Mouse (Mus musculus) forebrain, embryonic 16.5 days (tissue): ENCODE results near the gene Hivep3. TPM values are rescaled to one million over a fixed set of nuclear protein-coding genes. Genes with fewer than 3 reads are reported as not detected.

ENCODE experiments used
- ATAC-seq: fragments of 200-750 bp; cut with Nextera tagmentation; 2 replicates; pipeline ENCODE4 v1.8.0; 2017; ENCODE audit warnings: mild to moderate bottlenecking, moderate library complexity
- H3K27ac ChIP-seq: fragments of 300-500 bp; sonication (generic); 2 replicates; pipeline ENCODE4 v1.5.1; 2014; ENCODE audit warnings: low read length, control low read depth
- H3K27me3 ChIP-seq: fragments of 300-500 bp; sonication (generic); replicated peaks from 2 replicates; pipeline ENCODE4 v1.6.1; 2014; ENCODE audit warnings: low read length; ENCODE audit not compliant: control insufficient read depth, insufficient read depth
- H3K36me3 ChIP-seq: fragments of 300-500 bp; sonication (generic); 2 replicates; pipeline ENCODE4 v1.6.1; 2014; ENCODE audit not compliant: control insufficient read depth, insufficient read depth
- H3K4me1 ChIP-seq: fragments of 300-500 bp; sonication (generic); replicated peaks from 2 replicates; pipeline ENCODE4 v1.6.1; 2014; ENCODE audit warnings: low read length; ENCODE audit not compliant: control insufficient read depth, insufficient read depth
- H3K4me2 ChIP-seq: fragments of 300-500 bp; sonication (generic); 2 replicates; pipeline ENCODE4 v1.6.1; 2014; ENCODE audit warnings: mild to moderate bottlenecking, low read length, control low read depth
- H3K4me3 ChIP-seq: fragments of 300-500 bp; sonication (generic); replicated peaks from 2 replicates; pipeline ENCODE4 v1.5.1; 2014; ENCODE audit warnings: mild to moderate bottlenecking, low read length, control low read depth
- H3K9ac ChIP-seq: fragments of 300-500 bp; sonication (generic); replicated peaks from 2 replicates; pipeline ENCODE4 v1.6.1; 2014; ENCODE audit warnings: low read depth, low read length, control low read depth
- H3K9me3 ChIP-seq: fragments of 300-500 bp; sonication (generic); 2 replicates; pipeline ENCODE4 v1.6.1; 2016; ENCODE audit warnings: low read length; ENCODE audit not compliant: control insufficient read depth
- WGBS: fragments of 180-500 bp; shearing (Covaris S2); extraction: QIAGEN DNeasy Blood & Tissue Kit; methylation state at CpG from one replicate; pipeline ENCODE4 v1.1.7; 2014; 5-methylcytosine and 5-hydroxymethylcytosine counted together
- polyA plus RNA-seq: library from polyadenylated mRNA; unstranded; fragments of >200 nt; fragmentation: Nextera tagmentation; extraction: Ambion mirVana; gene quantifications from 2 replicates; pipeline ENCODE4 v1.2.1, GENCODE M21; 2015

The Hivep3 gene
- polyA plus RNA-seq, 1 experiment from 2014 or later: 26.4 TPM

- H3K9me3 ChIP-seq: no peaks in the 10 kb centered on the region
- H3K9ac ChIP-seq: no peak overlapping the region
- no peaks in the 10 kb centered on the region for H3K27me3 ChIP-seq
- no peak overlapping the region for H3K4me2 ChIP-seq
- WGBS: 82% methylated on average over 6 of the region's 6 CpGs
- H3K27ac ChIP-seq: no peak overlapping the region
- H3K36me3 ChIP-seq: no peaks in the 10 kb centered on the region
- no peak for ATAC-seq
- H3K4me3 ChIP-seq: no peak overlapping the region
- peaks cover 9% of the 10 kb centered on the region; the same call in 1 of the 2 replicates for H3K4me1 ChIP-seq
Observed at GRCm38 (mm10) chr4:120124656-120125055, 391.1 kb downstream of the Hivep3 start.

GRCm38 (mm10) chr4:120126047-120126446 is 392.5 kb downstream of the Hivep3 start:
- WGBS: 71% methylated on average over 6 of the region's 6 CpGs
- Histone ChIP-seq H3K9ac (no peak overlapping the region), H3K9me3 (no peaks in the 10 kb centered on the region), H3K4me2 (no peak overlapping the region), H3K27me3 (no peaks in the 10 kb centered on the region), H3K36me3 (no peaks in the 10 kb centered on the region), H3K27ac (no peak overlapping the region), H3K4me1 (peaks cover 9% of the 10 kb centered on the region; the same call in 1 of the 2 replicates), H3K4me3 (no peak overlapping the region)
- no peak for ATAC-seq

GRCm38 (mm10) chr4:120127333-120127732 is 393.7 kb downstream of the Hivep3 start:
- H3K4me1 ChIP-seq: peaks cover 9% of the 10 kb centered on the region; the same call in 1 of the 2 replicates
- WGBS: 82% methylated on average over 3 of the region's 3 CpGs
- ATAC-seq: no peak
- H3K9ac ChIP-seq: no peak overlapping the region
- H3K9me3 ChIP-seq: no peaks in the 10 kb centered on the region
- no peak overlapping the region for H3K4me2 ChIP-seq
- H3K36me3 ChIP-seq: no peaks in the 10 kb centered on the region
- H3K27me3 ChIP-seq: no peaks in the 10 kb centered on the region
- H3K27ac ChIP-seq: no peak overlapping the region
- no peak overlapping the region for H3K4me3 ChIP-seq

GRCm38 (mm10) chr4:120128033-120128432 is 394.4 kb downstream of the Hivep3 start:
- no peaks in the 10 kb centered on the region for H3K27me3 ChIP-seq
- no peak overlapping the region for H3K27ac ChIP-seq
- H3K4me2 ChIP-seq: no peak overlapping the region
- H3K4me3 ChIP-seq: no peak overlapping the region
- peaks cover 9% of the 10 kb centered on the region; the same call in 1 of the 2 replicates for H3K4me1 ChIP-seq
- H3K9me3 ChIP-seq: no peaks in the 10 kb centered on the region
- no peak overlapping the region for H3K9ac ChIP-seq
- 57% methylated on average over 4 of the region's 4 CpGs for WGBS
- ATAC-seq: 0 out of 2 replicates have a peak, but pooled peaks have one; percentile 22
- H3K36me3 ChIP-seq: no peaks in the 10 kb centered on the region

GRCm38 (mm10) chr4:120129233-120129885 is 395.8 kb downstream of the Hivep3 start:
- no peaks in the 10 kb centered on the region for H3K27me3 ChIP-seq
- no peak overlapping the region for H3K9ac ChIP-seq
- no peak overlapping the region for H3K4me3 ChIP-seq
- H3K4me1 ChIP-seq: peaks cover 9% of the 10 kb centered on the region; the same call in 1 of the 2 replicates
- peak; percentile 76 for ATAC-seq
- no peak overlapping the region for H3K27ac ChIP-seq
- no peaks in the 10 kb centered on the region for H3K9me3 ChIP-seq
- H3K4me2 ChIP-seq: no peak overlapping the region
- no peaks in the 10 kb centered on the region for H3K36me3 ChIP-seq
- WGBS: 42% methylated on average over 4 of the region's 4 CpGs

GRCm38 (mm10) chr4:120130926-120131325 is 397.3 kb downstream of the Hivep3 start:
- 82% methylated on average over 4 of the region's 4 CpGs for WGBS
- peaks cover 8% of the 10 kb centered on the region; the same call in 1 of the 2 replicates for H3K4me1 ChIP-seq
- no peaks in the 10 kb centered on the region for H3K27me3 ChIP-seq
- no peaks in the 10 kb centered on the region for H3K9me3 ChIP-seq
- H3K27ac ChIP-seq: no peak overlapping the region
- no peak overlapping the region for H3K4me2 ChIP-seq
- ATAC-seq: no peak
- H3K9ac ChIP-seq: no peak overlapping the region
- H3K4me3 ChIP-seq: no peak overlapping the region
- H3K36me3 ChIP-seq: no peaks in the 10 kb centered on the region

GRCm38 (mm10) chr4:120131441-120132220 is 398.0 kb downstream of the Hivep3 start:
- no peak overlapping the region for H3K9ac ChIP-seq
- WGBS: 64% methylated on average over 24 of the region's 24 CpGs
- H3K27me3 ChIP-seq: no peaks in the 10 kb centered on the region
- peaks cover 6% of the 10 kb centered on the region; the same call in 1 of the 2 replicates for H3K4me1 ChIP-seq
- no peak for ATAC-seq
- no peak overlapping the region for H3K27ac ChIP-seq
- no peak overlapping the region for H3K4me3 ChIP-seq
- no peaks in the 10 kb centered on the region for H3K9me3 ChIP-seq
- H3K4me2 ChIP-seq: no peak overlapping the region
- H3K36me3 ChIP-seq: no peaks in the 10 kb centered on the region

GRCm38 (mm10) chr4:120134223-120134622 is 400.6 kb downstream of the Hivep3 start:
- WGBS: 83% methylated on average over 6 of the region's 6 CpGs
- H3K36me3 ChIP-seq: no peaks in the 10 kb centered on the region
- no peak overlapping the region for H3K4me3 ChIP-seq
- no peaks in the 10 kb centered on the region for H3K4me1 ChIP-seq
- H3K9ac ChIP-seq: no peak overlapping the region
- no peaks in the 10 kb centered on the region for H3K27me3 ChIP-seq
- H3K4me2 ChIP-seq: no peak overlapping the region
- no peak overlapping the region for H3K27ac ChIP-seq
- H3K9me3 ChIP-seq: no peaks in the 10 kb centered on the region
- ATAC-seq: no peak

GRCm38 (mm10) chr4:120141810-120142209 is 408.2 kb downstream of the Hivep3 start:
- Histone ChIP-seq H3K9ac (no peak overlapping the region), H3K36me3 (no peaks in the 10 kb centered on the region), H3K4me3 (no peak overlapping the region), H3K4me1 (no peaks in the 10 kb centered on the region), H3K4me2 (no peak overlapping the region), H3K27me3 (no peaks in the 10 kb centered on the region), H3K9me3 (no peaks in the 10 kb centered on the region), H3K27ac (no peak overlapping the region)
- peak; percentile 37 for ATAC-seq
- WGBS: 69% methylated on average over 1 of the region's 1 CpGs
